Mouse (Mus musculus) spleen, adult 2 months (tissue): ENCODE results near the gene Tm4sf20.

Source experiments
- CTCF ChIP-seq: fragments of 200-500 bp; IDR thresholded peaks from 2 replicates; pipeline ENCODE4 v1.5.1; 2011; ENCODE audit warnings: mild to moderate bottlenecking, inconsistent platforms; ENCODE audit not compliant: insufficient read depth, insufficient read length, insufficient replicate concordance; ENCODE audit errors: extremely low read depth
- POLR2A ChIP-seq: fragments of 200-500 bp; IDR thresholded peaks from 2 replicates; pipeline ENCODE4 v1.6.1; 2011; ENCODE audit warnings: low read depth, low read length, inconsistent platforms

GRCm38 (mm10) chr1:82725026-82725874, 43.0 kb downstream of the Tm4sf20 start:
- TF ChIP-seq CTCF (no peak), POLR2A (no peak)
